Mouse (Mus musculus): ENCODE data around the gene Tpi1.

The Tpi1 gene

GRCm38 (mm10) chr6:124813933-124814332 lies at the start of gene Tpi1:
Tpi1 (minus strand) TSS chr6:124814296.
- peak; percentile 74 for DNase-seq (ENCODE audit: extremely low read depth, low read depth)

GRCm38 (mm10) chr6:124863125-124863657 lies 49.1 kb upstream of the Tpi1 start:
- no peak for DNase-seq (ENCODE audit: extremely low read depth, low read depth)

- DNase-seq (ENCODE audit: extremely low read depth, low read depth), result no peak
These were observed 48.5 kb upstream of the Tpi1 start for GRCm38 (mm10) chr6:124862406-124863124.

GRCm38 (mm10) chr6:124861802-124862201 lies 47.7 kb upstream of the Tpi1 start:
- DNase-seq (ENCODE audit: extremely low read depth, low read depth), result no peak

GRCm38 (mm10) chr6:124861266-124861665 lies 47.2 kb upstream of the Tpi1 start:
- no peak for DNase-seq (ENCODE audit: extremely low read depth, low read depth)

- DNase-seq (ENCODE audit: extremely low read depth, low read depth), result no peak
These were observed 46.4 kb upstream of the Tpi1 start for GRCm38 (mm10) chr6:124860511-124860910.

- no peak for DNase-seq (ENCODE audit: extremely low read depth, low read depth)
These were observed 45.6 kb upstream of the Tpi1 start for GRCm38 (mm10) chr6:124859725-124860124.

GRCm38 (mm10) chr6:124858561-124859318 lies 44.6 kb upstream of the Tpi1 start:
- DNase-seq (ENCODE audit: extremely low read depth, low read depth), result no peak

GRCm38 (mm10) chr6:124857840-124858530 lies 43.9 kb upstream of the Tpi1 start:
- DNase-seq (ENCODE audit: extremely low read depth, low read depth), result no peak

- peak; percentile 44 for DNase-seq (ENCODE audit: extremely low read depth, low read depth)
These were observed 43.1 kb upstream of the Tpi1 start, which contains the start of gene P3h3 for GRCm38 (mm10) chr6:124856916-124857839. P3h3 (minus strand) TSS chr6:124857752.

- no peak for DNase-seq (ENCODE audit: extremely low read depth, low read depth)
These were observed 42.2 kb upstream of the Tpi1 start for GRCm38 (mm10) chr6:124856321-124856720.

GRCm38 (mm10) chr6:124854647-124855046 lies 40.6 kb upstream of the Tpi1 start:
- no peak for DNase-seq (ENCODE audit: extremely low read depth, low read depth)

GRCm38 (mm10) chr6:124850535-124850934 lies 36.4 kb upstream of the Tpi1 start:
- DNase-seq (ENCODE audit: extremely low read depth, low read depth), result no peak

- DNase-seq (ENCODE audit: extremely low read depth, low read depth), result peak; percentile 67
These were observed 33.2 kb upstream of the Tpi1 start for GRCm38 (mm10) chr6:124847305-124847704.

GRCm38 (mm10) chr6:124840241-124841167 lies 26.4 kb upstream of the Tpi1 start, which contains the start of gene Gnb3:
Gnb3 (minus strand) TSS chr6:124840275.
- no peak for DNase-seq (ENCODE audit: extremely low read depth, low read depth)

- no peak for DNase-seq (ENCODE audit: extremely low read depth, low read depth)
These were observed 25.7 kb upstream of the Tpi1 start for GRCm38 (mm10) chr6:124839805-124840204.

- no peak for DNase-seq (ENCODE audit: extremely low read depth, low read depth)
These were observed 22.3 kb upstream of the Tpi1 start for GRCm38 (mm10) chr6:124836411-124836810.

- no peak for DNase-seq (ENCODE audit: extremely low read depth, low read depth)
These were observed 21.4 kb upstream of the Tpi1 start for GRCm38 (mm10) chr6:124835531-124835930.

- DNase-seq (ENCODE audit: extremely low read depth, low read depth), result no peak
These were observed 20.5 kb upstream of the Tpi1 start for GRCm38 (mm10) chr6:124834512-124835081.
